Mouse (Mus musculus): ENCODE results near the gene Srrm3.

GRCm38 (mm10) chr5:135911633-135912220 lies 105.0 kb downstream of the Srrm3 start:
- TF ChIP-seq EP300 (IDR thresholded peaks at IDR 0.05; ENCODE audit: low read depth) (no peak), CTCF (IDR thresholded peaks at IDR 0.05; ENCODE audit: low read depth) (no peak)
